Mouse (Mus musculus) hindbrain, embryonic 12.5 days (tissue): ENCODE results near the gene Clca2. TPM values are rescaled to one million over a fixed set of nuclear protein-coding genes. Genes with fewer than 3 reads are reported as not detected.
"Not testable (repeated sequence)": the region's sequence is repeated elsewhere in the genome, so short reads cannot be mapped to it uniquely, and the experiment has no call there.

Experiments used
- ATAC-seq: fragments of 200-750 bp; cut with Nextera tagmentation; 2 replicates; pipeline ENCODE4 v1.8.0; 2017; ENCODE audit warnings: moderate TSS enrichment; ENCODE audit not compliant: low FRiP score
- H3K27ac ChIP-seq: fragments of 300-500 bp; sonication (generic); 2 replicates; pipeline ENCODE4 v1.5.1; 2016; ENCODE audit warnings: mild to moderate bottlenecking
- H3K27me3 ChIP-seq: fragments of 300-500 bp; sonication (generic); 2 replicates; pipeline ENCODE4 v1.6.1; 2016; ENCODE audit warnings: mild to moderate bottlenecking
- H3K36me3 ChIP-seq: fragments of 300-500 bp; sonication (generic); 2 replicates; pipeline ENCODE4 v1.6.1; 2016; ENCODE audit warnings: mild to moderate bottlenecking
- H3K4me1 ChIP-seq: fragments of 300-500 bp; sonication (generic); 2 replicates; pipeline ENCODE4 v1.6.1; 2016
- H3K4me2 ChIP-seq: fragments of 300-500 bp; sonication (generic); replicated peaks from 2 replicates; pipeline ENCODE4 v1.6.1; 2016; ENCODE audit warnings: mild to moderate bottlenecking
- H3K4me3 ChIP-seq: fragments of 300-500 bp; sonication (generic); 2 replicates; pipeline ENCODE4 v1.5.1; 2016; ENCODE audit warnings: mild to moderate bottlenecking
- H3K9ac ChIP-seq: fragments of 300-500 bp; sonication (generic); 2 replicates; pipeline ENCODE4 v1.6.1; 2016; ENCODE audit warnings: mild to moderate bottlenecking, moderate library complexity
- H3K9me3 ChIP-seq: fragments of 300-500 bp; sonication (generic); replicated peaks from 2 replicates; pipeline ENCODE4 v1.6.1; 2016; ENCODE audit warnings: mild to moderate bottlenecking
- WGBS: fragments of 180-500 bp; shearing (Covaris S2); methylation state at CpG from one replicate; pipeline ENCODE4 v1.1.7; 2016; 5-methylcytosine and 5-hydroxymethylcytosine counted together
- polyA plus RNA-seq: library from polyadenylated mRNA; unstranded; fragments of >200 nt; fragmentation: Nextera tagmentation; extraction: Ambion mirVana; gene quantifications from 2 replicates; pipeline ENCODE4 v1.2.1, GENCODE M21; 2016

The Clca2 gene
- polyA plus RNA-seq, 1 experiment from 2014 or later: 0.08 TPM

- H3K36me3 ChIP-seq: no peaks in the 10 kb centered on the region
- H3K9me3 ChIP-seq: no peaks in the 10 kb centered on the region
- no peak overlapping the region for H3K4me2 ChIP-seq
- no peak overlapping the region for H3K27ac ChIP-seq
- WGBS: 82% methylated on average over 8 of the region's 8 CpGs
- H3K4me3 ChIP-seq: no peak overlapping the region
- no peak for ATAC-seq
- H3K9ac ChIP-seq: no peak overlapping the region
- no peaks in the 10 kb centered on the region for H3K4me1 ChIP-seq
- H3K27me3 ChIP-seq: no peaks in the 10 kb centered on the region
Observed at GRCm38 (mm10) chr3:145080904-145081303, 18.3 kb downstream of the Clca2 start.

GRCm38 (mm10) chr3:145078405-145078804 lies 20.8 kb downstream of the Clca2 start:
- Histone ChIP-seq H3K4me2 (no peak overlapping the region), H3K9ac (no peak overlapping the region), H3K9me3 (no peaks in the 10 kb centered on the region), H3K4me3 (no peak overlapping the region), H3K36me3 (no peaks in the 10 kb centered on the region), H3K27me3 (no peaks in the 10 kb centered on the region), H3K4me1 (no peaks in the 10 kb centered on the region), H3K27ac (no peak overlapping the region)
- 85% methylated on average over 6 of the region's 6 CpGs for WGBS
- ATAC-seq: no peak

- no peaks in the 10 kb centered on the region for H3K9me3 ChIP-seq
- no peaks in the 10 kb centered on the region for H3K36me3 ChIP-seq
- H3K4me1 ChIP-seq: no peaks in the 10 kb centered on the region
- 95% methylated on average over 3 of the region's 3 CpGs for WGBS
- H3K9ac ChIP-seq: no peak overlapping the region
- no peak overlapping the region for H3K27ac ChIP-seq
- ATAC-seq: no peak
- no peak overlapping the region for H3K4me3 ChIP-seq
- H3K27me3 ChIP-seq: no peaks in the 10 kb centered on the region
- H3K4me2 ChIP-seq: no peak overlapping the region
Observed at GRCm38 (mm10) chr3:145072339-145072738, 26.9 kb downstream of the Clca2 start.

DNA sequence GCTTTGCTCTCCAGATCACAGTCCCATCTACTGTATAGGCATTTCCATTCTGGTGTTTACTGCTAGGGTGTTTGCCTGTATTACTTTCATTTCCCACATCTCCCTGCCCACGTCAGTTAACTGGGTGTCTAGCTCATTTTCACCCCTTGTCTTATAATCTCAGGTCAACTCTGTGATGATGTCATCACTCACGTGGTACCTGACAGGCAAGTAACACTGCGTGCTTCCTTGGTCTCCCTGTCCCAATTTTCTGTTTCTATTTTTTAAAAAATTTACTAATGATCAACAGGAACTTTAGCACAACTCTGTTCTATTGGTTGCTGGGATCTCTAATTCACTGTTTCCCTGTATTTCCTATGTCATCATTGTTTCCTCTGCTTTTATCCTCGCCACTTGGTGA lies 30.3 kb downstream of the Clca2 start:
- Histone ChIP-seq H3K27ac (no peak overlapping the region), H3K27me3 (no peaks in the 10 kb centered on the region), H3K9me3 (no peaks in the 10 kb centered on the region), H3K9ac (no peak overlapping the region), H3K4me1 (no peaks in the 10 kb centered on the region), H3K4me2 (no peak overlapping the region), H3K36me3 (no peaks in the 10 kb centered on the region), H3K4me3 (no peak overlapping the region)
- 86% methylated on average over 4 of the region's 4 CpGs for WGBS
- no peak for ATAC-seq

GRCm38 (mm10) chr3:145055138-145055537 lies 44.1 kb downstream of the Clca2 start:
- not testable (repeated sequence) for H3K4me3 ChIP-seq, H3K4me1 ChIP-seq, H3K9me3 ChIP-seq, H3K9ac ChIP-seq, H3K36me3 ChIP-seq, H3K27ac ChIP-seq, H3K27me3 ChIP-seq, ATAC-seq, H3K4me2 ChIP-seq
- WGBS: 98% methylated on average over 3 of the region's 3 CpGs

DNA sequence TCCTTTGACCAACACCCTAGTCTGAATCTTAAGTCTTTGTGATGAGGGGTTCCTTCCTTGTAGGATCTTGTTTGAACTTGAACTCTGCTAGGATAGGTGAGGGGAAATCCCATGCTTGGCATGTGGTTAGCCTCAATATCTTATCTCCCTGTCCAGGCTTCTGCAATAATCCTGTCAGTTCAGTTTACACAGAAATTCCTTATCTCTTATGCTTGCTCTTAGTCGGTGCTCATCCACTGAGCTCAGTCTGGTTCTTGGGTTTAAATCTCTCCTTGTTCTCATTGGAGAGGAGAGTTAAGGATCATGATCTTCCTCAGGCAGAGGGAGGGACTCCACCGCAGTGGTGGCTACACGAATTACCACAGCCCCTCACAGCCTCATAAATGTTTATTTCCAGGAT lies 49.4 kb downstream of the Clca2 start:
- H3K27me3 ChIP-seq: no peaks in the 10 kb centered on the region
- H3K27ac ChIP-seq: no peak overlapping the region
- H3K4me3 ChIP-seq: no peak overlapping the region
- H3K4me2 ChIP-seq: no peak overlapping the region
- 79% methylated on average over 3 of the region's 3 CpGs for WGBS
- H3K9ac ChIP-seq: no peak overlapping the region
- no peaks in the 10 kb centered on the region for H3K36me3 ChIP-seq
- no peak for ATAC-seq
- H3K4me1 ChIP-seq: no peaks in the 10 kb centered on the region
- H3K9me3 ChIP-seq: no peaks in the 10 kb centered on the region

- Histone ChIP-seq H3K9ac (no peak overlapping the region), H3K27ac (no peak overlapping the region), H3K9me3 (no peaks in the 10 kb centered on the region), H3K4me2 (no peak overlapping the region), H3K27me3 (no peaks in the 10 kb centered on the region), H3K4me3 (no peak overlapping the region), H3K36me3 (no peaks in the 10 kb centered on the region), H3K4me1 (no peaks in the 10 kb centered on the region)
- ATAC-seq: no peak
- 82% methylated on average over 3 of the region's 3 CpGs for WGBS
Observed at GRCm38 (mm10) chr3:145038813-145039212, 60.4 kb downstream of the Clca2 start.

DNA sequence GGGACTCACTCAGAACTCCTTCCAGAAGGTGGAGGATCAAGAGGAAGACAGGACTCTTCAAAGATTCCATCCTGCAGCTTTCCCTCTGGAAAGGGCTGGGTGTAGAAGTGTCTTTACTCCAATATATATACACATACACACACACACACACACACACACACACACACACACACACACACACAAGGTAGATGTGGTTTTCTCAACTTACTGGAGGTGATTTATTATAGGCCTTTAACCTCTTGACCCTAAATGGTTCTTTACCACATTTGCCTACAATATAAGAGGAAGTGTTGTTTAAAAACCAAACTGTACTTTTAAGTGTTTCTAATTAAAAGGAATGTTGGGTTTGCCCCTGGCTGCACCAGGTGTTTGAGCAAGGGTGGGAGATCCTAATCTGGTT lies 66.6 kb downstream of the Clca2 start, which contains the start of gene Clca1:
Clca1 (minus strand) TSS at position 101 of the 400 bp plus-strand sequence.
- ATAC-seq: no peak
- H3K4me3 ChIP-seq: no peak within 1 kb of the TSS
- no peaks in the 10 kb centered on the region for H3K36me3 ChIP-seq
- no peaks in the 10 kb centered on the region for H3K9me3 ChIP-seq
- no peak within 1 kb of the TSS for H3K9ac ChIP-seq
- no peak within 1 kb of the TSS for H3K4me2 ChIP-seq
- H3K4me1 ChIP-seq: no peaks in the 10 kb centered on the region
- H3K27me3 ChIP-seq: no peaks in the 10 kb centered on the region
- no peak within 1 kb of the TSS for H3K27ac ChIP-seq

DNA sequence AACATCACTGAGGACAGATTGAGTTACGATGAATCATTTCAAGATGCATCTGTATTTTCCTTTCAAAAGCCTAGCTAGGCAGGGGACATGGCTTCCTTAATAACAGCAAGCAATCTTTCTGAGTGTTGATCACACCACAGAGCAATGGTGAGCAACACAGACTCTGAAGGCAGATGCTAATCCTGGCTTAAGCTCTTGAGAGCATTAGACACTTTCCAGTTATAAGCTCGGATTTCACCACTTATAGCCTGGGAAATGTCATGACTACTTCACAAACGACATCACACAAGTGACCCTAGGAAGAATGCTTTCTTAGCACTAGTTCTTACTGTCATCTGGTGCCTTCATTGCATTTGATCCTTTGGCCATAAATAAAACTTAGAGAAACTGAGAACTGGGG lies 71.2 kb downstream of the Clca2 start:
- Histone ChIP-seq H3K27ac (no peak overlapping the region), H3K4me2 (no peak overlapping the region), H3K4me3 (no peak overlapping the region), H3K4me1 (no peaks in the 10 kb centered on the region), H3K36me3 (no peaks in the 10 kb centered on the region), H3K9ac (no peak overlapping the region), H3K9me3 (no peaks in the 10 kb centered on the region), H3K27me3 (no peaks in the 10 kb centered on the region)
- 84% methylated on average over 3 of the region's 3 CpGs for WGBS
- ATAC-seq: no peak

GRCm38 (mm10) chr3:145026750-145027149 lies 72.5 kb downstream of the Clca2 start:
- Histone ChIP-seq H3K27me3 (no peaks in the 10 kb centered on the region), H3K4me1 (no peaks in the 10 kb centered on the region), H3K36me3 (no peaks in the 10 kb centered on the region), H3K4me3 (no peak overlapping the region), H3K9ac (no peak overlapping the region), H3K27ac (no peak overlapping the region), H3K9me3 (no peaks in the 10 kb centered on the region), H3K4me2 (no peak overlapping the region)
- WGBS: 33% methylated on average over 3 of the region's 3 CpGs
- ATAC-seq: no peak

Other genes starting within 250 kb of the Clca2 start
- not detected in 2 replicates for gene Clca4b, start 166.9 kb downstream of the Clca2 start, polyA plus RNA-seq
- not detected in 2 replicates for gene Clca4a, start 124.4 kb downstream of the Clca2 start, polyA plus RNA-seq
- not detected in 2 replicates for gene Clca1, start 66.7 kb downstream of the Clca2 start, polyA plus RNA-seq
- 24.8 and 26.6 TPM in 2 replicates for gene Odf2l, start 19.1 kb upstream of the Clca2 start, polyA plus RNA-seq
- 0.85 and 2.1 TPM in 2 replicates for gene Col24a1, start 193.0 kb upstream of the Clca2 start, polyA plus RNA-seq